ENCODE assay signal across 9 mouse cellular contexts in genomic region chr2:45776485-45777135, GRCm38 (mm10).
DNase-seq lines count a peak whose midpoint lies in the region; ATAC-seq and TF ChIP-seq lines count a peak whose summit lies in the region.
"Had no signal": no experiment of that assay in that cellular context is flagged by ENCODE, and none has a peak within 500 bp of the region (broad histone marks: within the 10 kb centered on the region; RNA-seq: fewer than 3 reads in every experiment).

No protein-coding gene starts in this region.

- peak; percentile 11 for TF ChIP-seq CTCF in ES-Bruce4 (IDR thresholded peaks at IDR 0.05; ENCODE audit: low read depth, low read length)

- no peak overlapping the region for H3K4me2 ChIP-seq in embryonic facial prominence, embryonic 11.5 days (ENCODE audit: low read depth, low read length)
- peak overlapping the region; percentile 25 for H3K4me2 ChIP-seq in hindbrain, embryonic 14.5 days (replicated peaks)

- no peak overlapping the region for H3K9ac ChIP-seq in ES-Bruce4 (ENCODE audit: low read depth, poor library complexity, severe bottlenecking)
- no peak overlapping the region for H3K9ac ChIP-seq in embryonic facial prominence, embryonic 11.5 days (replicated peaks; ENCODE audit: low read length)
- peak overlapping the region; percentile 31; the same call in 1 of the 2 replicates for H3K9ac ChIP-seq in hindbrain, embryonic 14.5 days

- no peak for TF ChIP-seq POLR2A in ES-Bruce4 (IDR thresholded peaks at IDR 0.05; ENCODE audit: insufficient read depth, low read length)

- no peak overlapping the region for H3K4me3 ChIP-seq in ES-Bruce4 (ENCODE audit: low read depth, low read length)
- no peak overlapping the region for H3K4me3 ChIP-seq in embryonic facial prominence, embryonic 11.5 days (ENCODE audit: low read depth, low read length)
- no peak overlapping the region for H3K4me3 ChIP-seq in hindbrain, embryonic 14.5 days (replicated peaks; ENCODE audit: low read length)

- peak; percentile 65 for ATAC-seq in embryonic facial prominence, embryonic 11.5 days (replicated peaks; ENCODE audit: insufficient number of reproducible peaks, low FRiP score, low TSS enrichment, low read depth)
- peak; percentile 53; the same call in 1 of the 2 replicates for ATAC-seq in hindbrain, embryonic 14.5 days (ENCODE audit: low FRiP score)
- ATAC-seq: intestine, embryonic 16.5 days had no signal

- no peaks in the 10 kb centered on the region for H3K4me1 ChIP-seq in ES-Bruce4 (ENCODE audit: control insufficient read depth, insufficient read depth, low read length)
- no peaks in the 10 kb centered on the region for H3K4me1 ChIP-seq in embryonic facial prominence, embryonic 11.5 days (ENCODE audit: control insufficient read depth, insufficient read depth, low read length)
- no peaks in the 10 kb centered on the region for H3K4me1 ChIP-seq in hindbrain, embryonic 14.5 days (replicated peaks; ENCODE audit: control insufficient read depth, insufficient read depth, low read length)

- no peaks in the 10 kb centered on the region for H3K36me3 ChIP-seq in ES-Bruce4 (ENCODE audit: control insufficient read depth, insufficient read depth, low read length, poor library complexity, severe bottlenecking)
- H3K36me3 ChIP-seq in embryonic facial prominence, embryonic 11.5 days (replicated peaks; ENCODE audit: control insufficient read depth, insufficient read depth, low read depth, low read length): no peaks in the 10 kb centered on the region
- no peaks in the 10 kb centered on the region for H3K36me3 ChIP-seq in hindbrain, embryonic 14.5 days (replicated peaks; ENCODE audit: control insufficient read depth, insufficient read depth)

- no peak for TF ChIP-seq EP300 in ES-Bruce4 (IDR thresholded peaks at IDR 0.05; ENCODE audit: insufficient read depth, low read depth, low read length)

- WGBS in embryonic facial prominence, embryonic 11.5 days: 46% methylated on average over 17 of the region's 17 CpGs
- WGBS in hindbrain, embryonic 14.5 days: 36% methylated on average over 17 of the region's 17 CpGs

- DNase-seq in cerebellum, postnatal 14 days: peak; percentile 72 to 79
- DNase-seq in cerebellum, adult 8-10 months: no peak
- DNase-seq in embryonic facial prominence, embryonic 11.5 days (ENCODE audit: low spot score): peak; percentile 72
- DNase-seq in hindbrain, embryonic 14.5 days (ENCODE audit: low spot score): no peak
- DNase-seq in right cerebral cortex, postnatal 36 days (ENCODE audit: low spot score in 2 of 2): no peak
- no peak for DNase-seq in lung, postnatal 10 days
- no peak for DNase-seq in thymus, adult 18-20 months

- H3K9me3 ChIP-seq in ES-Bruce4 (replicated peaks; ENCODE audit: control insufficient read depth, insufficient read depth, low read length, poor library complexity, severe bottlenecking): no peaks in the 10 kb centered on the region
- no peaks in the 10 kb centered on the region for H3K9me3 ChIP-seq in embryonic facial prominence, embryonic 11.5 days (replicated peaks; ENCODE audit: control insufficient read depth, low read length)
- H3K9me3 ChIP-seq in hindbrain, embryonic 14.5 days (ENCODE audit: control insufficient read depth, low read length): no peaks in the 10 kb centered on the region

- H3K27ac ChIP-seq in ES-Bruce4 (ENCODE audit: insufficient read depth, low read length): no peak overlapping the region
- H3K27ac ChIP-seq in embryonic facial prominence, embryonic 11.5 days (replicated peaks; ENCODE audit: low read depth, low read length): no peak overlapping the region
- no peak overlapping the region for H3K27ac ChIP-seq in hindbrain, embryonic 14.5 days

- no peaks in the 10 kb centered on the region for H3K27me3 ChIP-seq in ES-Bruce4 (ENCODE audit: control insufficient read depth, insufficient read depth, low read length, poor library complexity, severe bottlenecking)
- no peaks in the 10 kb centered on the region for H3K27me3 ChIP-seq in embryonic facial prominence, embryonic 11.5 days (ENCODE audit: control insufficient read depth, insufficient read depth, low read length)
- H3K27me3 ChIP-seq in hindbrain, embryonic 14.5 days (ENCODE audit: control insufficient read depth, insufficient read depth, low read length): no peaks in the 10 kb centered on the region

Comparison
In these comparisons a context has a peak if more than half of its experiments do, and no peak if none do; other contexts are left out.
1. DNase-seq: peak in cerebellum, postnatal 14 days (2 of 2) and embryonic facial prominence, embryonic 11.5 days (single experiment); none in cerebellum, adult 8-10 months (single experiment), hindbrain, embryonic 14.5 days (single experiment), right cerebral cortex, postnatal 36 days (0 of 2), lung, postnatal 10 days (single experiment) and thymus, adult 18-20 months (0 of 2).